Mouse (Mus musculus): ENCODE measurements around the gene Phactr1. TPM values are rescaled to one million over a fixed set of nuclear protein-coding genes. Genes with fewer than 3 reads are reported as not detected.

Phactr1 gene
- polyA plus RNA-seq, 1 experiment from 2014 or later: 12.6 TPM

- Histone ChIP-seq H3K27me3 (ENCODE audit: control insufficient read depth, insufficient read depth, low read length) (no peaks in the 10 kb centered on the region), H3K4me3 (ENCODE audit: low read depth, low read length) (no peak overlapping the region), H3K36me3 (replicated peaks; ENCODE audit: control insufficient read depth, insufficient read depth, low read depth, low read length) (no peaks in the 10 kb centered on the region), H3K9ac (replicated peaks; ENCODE audit: low read length) (no peak overlapping the region), H3K4me2 (ENCODE audit: low read depth, low read length) (no peak overlapping the region), H3K9me3 (replicated peaks; ENCODE audit: control insufficient read depth, low read length) (no peaks in the 10 kb centered on the region), H3K4me1 (ENCODE audit: control insufficient read depth, insufficient read depth, low read length) (no peaks in the 10 kb centered on the region), H3K27ac (replicated peaks; ENCODE audit: low read depth, low read length) (no peak overlapping the region)
- no peak for DNase-seq (ENCODE audit: low spot score)
- 44% methylated on average over 6 of the region's 6 CpGs for WGBS
- ATAC-seq (replicated peaks; ENCODE audit: insufficient number of reproducible peaks, low FRiP score, low TSS enrichment, low read depth): no peak
Measured at GRCm38 (mm10) chr13:42772314-42772713, 91.9 kb downstream of the Phactr1 start.

GRCm38 (mm10) chr13:42774040-42774439 lies 93.6 kb downstream of the Phactr1 start:
- Histone ChIP-seq H3K9me3 (replicated peaks; ENCODE audit: control insufficient read depth, low read length) (no peaks in the 10 kb centered on the region), H3K4me1 (ENCODE audit: control insufficient read depth, insufficient read depth, low read length) (no peaks in the 10 kb centered on the region), H3K4me3 (ENCODE audit: low read depth, low read length) (no peak overlapping the region), H3K4me2 (ENCODE audit: low read depth, low read length) (no peak overlapping the region), H3K9ac (replicated peaks; ENCODE audit: low read length) (no peak overlapping the region), H3K27ac (replicated peaks; ENCODE audit: low read depth, low read length) (no peak overlapping the region), H3K27me3 (ENCODE audit: control insufficient read depth, insufficient read depth, low read length) (no peaks in the 10 kb centered on the region), H3K36me3 (replicated peaks; ENCODE audit: control insufficient read depth, insufficient read depth, low read depth, low read length) (no peaks in the 10 kb centered on the region)
- 51% methylated on average over 2 of the region's 2 CpGs for WGBS
- DNase-seq (ENCODE audit: low spot score) (no peak), ATAC-seq (replicated peaks; ENCODE audit: insufficient number of reproducible peaks, low FRiP score, low TSS enrichment, low read depth) (no peak)

- Histone ChIP-seq H3K4me3 (ENCODE audit: low read depth, low read length) (no peak overlapping the region), H3K4me1 (ENCODE audit: control insufficient read depth, insufficient read depth, low read length) (no peaks in the 10 kb centered on the region), H3K9me3 (replicated peaks; ENCODE audit: control insufficient read depth, low read length) (no peaks in the 10 kb centered on the region), H3K4me2 (ENCODE audit: low read depth, low read length) (no peak overlapping the region), H3K36me3 (replicated peaks; ENCODE audit: control insufficient read depth, insufficient read depth, low read depth, low read length) (no peaks in the 10 kb centered on the region), H3K9ac (replicated peaks; ENCODE audit: low read length) (no peak overlapping the region), H3K27me3 (ENCODE audit: control insufficient read depth, insufficient read depth, low read length) (no peaks in the 10 kb centered on the region), H3K27ac (replicated peaks; ENCODE audit: low read depth, low read length) (no peak overlapping the region)
- DNase-seq (ENCODE audit: low spot score): no peak
- ATAC-seq (replicated peaks; ENCODE audit: insufficient number of reproducible peaks, low FRiP score, low TSS enrichment, low read depth): no peak
- 80% methylated on average over 13 of the region's 13 CpGs for WGBS
Measured at GRCm38 (mm10) chr13:42782151-42782550, 101.7 kb downstream of the Phactr1 start.

- 87% methylated on average over 13 of the region's 13 CpGs for WGBS
- ATAC-seq (replicated peaks; ENCODE audit: insufficient number of reproducible peaks, low FRiP score, low TSS enrichment, low read depth): no peak
Measured at GRCm38 (mm10) chr13:42789221-42789620, 108.8 kb downstream of the Phactr1 start.

GRCm38 (mm10) chr13:42792279-42792678 lies 111.9 kb downstream of the Phactr1 start:
- no peak overlapping the region for H3K9ac ChIP-seq (replicated peaks; ENCODE audit: low read length)
- H3K27ac ChIP-seq (replicated peaks; ENCODE audit: low read depth, low read length): no peak overlapping the region
- 18% methylated on average over 8 of the region's 8 CpGs for WGBS
- ATAC-seq (replicated peaks; ENCODE audit: insufficient number of reproducible peaks, low FRiP score, low TSS enrichment, low read depth): no peak
- no peaks in the 10 kb centered on the region for H3K27me3 ChIP-seq (ENCODE audit: control insufficient read depth, insufficient read depth, low read length)
- no peaks in the 10 kb centered on the region for H3K36me3 ChIP-seq (replicated peaks; ENCODE audit: control insufficient read depth, insufficient read depth, low read depth, low read length)
- peak overlapping the region; percentile 3; the same call in 1 of the 2 replicates for H3K4me2 ChIP-seq (ENCODE audit: low read depth, low read length)
- DNase-seq (ENCODE audit: low spot score): peak; percentile 65
- H3K4me1 ChIP-seq (ENCODE audit: control insufficient read depth, insufficient read depth, low read length): no peaks in the 10 kb centered on the region
- H3K9me3 ChIP-seq (replicated peaks; ENCODE audit: control insufficient read depth, low read length): no peaks in the 10 kb centered on the region
- H3K4me3 ChIP-seq (ENCODE audit: low read depth, low read length): no peak overlapping the region

More at GRCm38 (mm10) chr13:42789221-42789620, 108.8 kb downstream of the Phactr1 start:
- Histone ChIP-seq H3K4me3 (ENCODE audit: low read depth, low read length) (no peak overlapping the region), H3K4me2 (ENCODE audit: low read depth, low read length) (no peak overlapping the region), H3K9ac (replicated peaks; ENCODE audit: low read length) (no peak overlapping the region), H3K27me3 (ENCODE audit: control insufficient read depth, insufficient read depth, low read length) (no peaks in the 10 kb centered on the region), H3K36me3 (replicated peaks; ENCODE audit: control insufficient read depth, insufficient read depth, low read depth, low read length) (no peaks in the 10 kb centered on the region), H3K9me3 (replicated peaks; ENCODE audit: control insufficient read depth, low read length) (no peaks in the 10 kb centered on the region), H3K4me1 (ENCODE audit: control insufficient read depth, insufficient read depth, low read length) (no peaks in the 10 kb centered on the region), H3K27ac (replicated peaks; ENCODE audit: low read depth, low read length) (no peak overlapping the region)
- no peak for DNase-seq (ENCODE audit: low spot score)

GRCm38 (mm10) chr13:42800523-42800922 lies 120.1 kb downstream of the Phactr1 start:
- WGBS: 86% methylated on average over 6 of the region's 6 CpGs
- H3K36me3 ChIP-seq (replicated peaks; ENCODE audit: control insufficient read depth, insufficient read depth, low read depth, low read length): no peaks in the 10 kb centered on the region
- no peak overlapping the region for H3K4me2 ChIP-seq (ENCODE audit: low read depth, low read length)
- H3K4me3 ChIP-seq (ENCODE audit: low read depth, low read length): no peak overlapping the region
- H3K9ac ChIP-seq (replicated peaks; ENCODE audit: low read length): no peak overlapping the region
- DNase-seq (ENCODE audit: low spot score): no peak
- no peaks in the 10 kb centered on the region for H3K4me1 ChIP-seq (ENCODE audit: control insufficient read depth, insufficient read depth, low read length)
- no peak for ATAC-seq (replicated peaks; ENCODE audit: insufficient number of reproducible peaks, low FRiP score, low TSS enrichment, low read depth)
- H3K27me3 ChIP-seq (ENCODE audit: control insufficient read depth, insufficient read depth, low read length): no peaks in the 10 kb centered on the region
- no peaks in the 10 kb centered on the region for H3K9me3 ChIP-seq (replicated peaks; ENCODE audit: control insufficient read depth, low read length)
- H3K27ac ChIP-seq (replicated peaks; ENCODE audit: low read depth, low read length): no peak overlapping the region

GRCm38 (mm10) chr13:42804314-42804713 lies 123.9 kb downstream of the Phactr1 start:
- Histone ChIP-seq H3K4me1 (ENCODE audit: control insufficient read depth, insufficient read depth, low read length) (no peaks in the 10 kb centered on the region), H3K4me2 (ENCODE audit: low read depth, low read length) (no peak overlapping the region), H3K27me3 (ENCODE audit: control insufficient read depth, insufficient read depth, low read length) (no peaks in the 10 kb centered on the region), H3K9ac (replicated peaks; ENCODE audit: low read length) (no peak overlapping the region; the same call in 1 of the 2 replicates), H3K27ac (replicated peaks; ENCODE audit: low read depth, low read length) (no peak overlapping the region), H3K36me3 (replicated peaks; ENCODE audit: control insufficient read depth, insufficient read depth, low read depth, low read length) (no peaks in the 10 kb centered on the region), H3K4me3 (ENCODE audit: low read depth, low read length) (no peak overlapping the region), H3K9me3 (replicated peaks; ENCODE audit: control insufficient read depth, low read length) (no peaks in the 10 kb centered on the region)
- no peak for DNase-seq (ENCODE audit: low spot score)
- no peak for ATAC-seq (replicated peaks; ENCODE audit: insufficient number of reproducible peaks, low FRiP score, low TSS enrichment, low read depth)
- WGBS: 45% methylated on average over 9 of the region's 9 CpGs

GRCm38 (mm10) chr13:42812762-42813161 lies 132.3 kb downstream of the Phactr1 start:
- Histone ChIP-seq H3K36me3 (replicated peaks; ENCODE audit: control insufficient read depth, insufficient read depth, low read depth, low read length) (no peaks in the 10 kb centered on the region), H3K9me3 (replicated peaks; ENCODE audit: control insufficient read depth, low read length) (no peaks in the 10 kb centered on the region), H3K4me1 (ENCODE audit: control insufficient read depth, insufficient read depth, low read length) (no peaks in the 10 kb centered on the region), H3K4me2 (ENCODE audit: low read depth, low read length) (peak overlapping the region; percentile 22), H3K27ac (replicated peaks; ENCODE audit: low read depth, low read length) (no peak overlapping the region), H3K9ac (replicated peaks; ENCODE audit: low read length) (no peak overlapping the region), H3K27me3 (ENCODE audit: control insufficient read depth, insufficient read depth, low read length) (no peaks in the 10 kb centered on the region), H3K4me3 (ENCODE audit: low read depth, low read length) (no peak overlapping the region)
- ATAC-seq (replicated peaks; ENCODE audit: insufficient number of reproducible peaks, low FRiP score, low TSS enrichment, low read depth): peak; percentile 80; the same call in 1 of the 2 replicates
- peak; percentile 81 for DNase-seq (ENCODE audit: low spot score)
- WGBS: 26% methylated on average over 7 of the region's 7 CpGs

All from embryonic facial prominence, embryonic 11.5 days (tissue).